10 mouse cellular contexts compared by ENCODE assay signal in genomic region chr2:134067910-134068335, GRCm38 (mm10).
A peak's percentile ranks its signal among the peaks of the same experiment; 100 is the strongest.
DNase-seq lines count a peak whose midpoint lies in the region; ATAC-seq lines count a peak whose summit lies in the region.
"Had no signal": no experiment of that assay in that cellular context is flagged by ENCODE, and none has a peak within 500 bp of the region (broad histone marks: within the 10 kb centered on the region; RNA-seq: fewer than 3 reads in every experiment).

No protein-coding gene starts in this region.

- no peaks in the 10 kb centered on the region for H3K36me3 ChIP-seq in neural tube, embryonic 11.5 days (ENCODE audit: control insufficient read depth, insufficient read depth, low read length)
- H3K36me3 ChIP-seq: heart, embryonic 15.5 days; lung, embryonic 15.5 days had no signal

- no peak overlapping the region for H3K4me2 ChIP-seq in neural tube, embryonic 11.5 days (ENCODE audit: low read depth)
- H3K4me2 ChIP-seq: heart, embryonic 15.5 days; lung, embryonic 15.5 days had no signal

- WGBS in neural tube, embryonic 11.5 days = 56% methylated on average over 8 of the region's 8 CpGs

- peak; percentile 2 for DNase-seq in adrenal gland, postnatal 10 days
- no peak for DNase-seq in adrenal gland, adult 18-20 months (ENCODE audit: low spot score in 2 of 2)
- DNase-seq in neural tube, embryonic 11.5 days (ENCODE audit: low spot score) = peak; percentile 15
- DNase-seq in neural tube, embryonic 10.5 days (ENCODE audit: extremely low spot score, low spot score) = no peak
- peak; percentile 0 for DNase-seq in lung, postnatal 36 days
- no peak for DNase-seq in urinary bladder, adult 2 months (ENCODE audit: low spot score)
- no peak for DNase-seq in thymus, postnatal 0 days (ENCODE audit: low spot score)
- DNase-seq in ovary, postnatal 14 days (ENCODE audit: low spot score) = no peak

- H3K27ac ChIP-seq in neural tube, embryonic 11.5 days (ENCODE audit: low read depth, low read length) = no peak overlapping the region
- H3K27ac ChIP-seq: heart, embryonic 15.5 days; lung, embryonic 15.5 days had no signal

- no peaks in the 10 kb centered on the region for H3K4me1 ChIP-seq in neural tube, embryonic 11.5 days (ENCODE audit: control insufficient read depth, insufficient read depth, low read length)
- H3K4me1 ChIP-seq: heart, embryonic 15.5 days; lung, embryonic 15.5 days had no signal

- H3K9me3 ChIP-seq in neural tube, embryonic 11.5 days (ENCODE audit: control insufficient read depth, low read length) = no peaks in the 10 kb centered on the region
- H3K9me3 ChIP-seq: heart, embryonic 15.5 days; lung, embryonic 15.5 days had no signal

- no peak overlapping the region for H3K9ac ChIP-seq in neural tube, embryonic 11.5 days (ENCODE audit: low read length)
- H3K9ac ChIP-seq: heart, embryonic 15.5 days; lung, embryonic 15.5 days had no signal

- ATAC-seq in neural tube, embryonic 11.5 days (ENCODE audit: insufficient read depth, low FRiP score, low TSS enrichment) = no peak

- no peak overlapping the region for H3K4me3 ChIP-seq in neural tube, embryonic 11.5 days (ENCODE audit: low read depth, low read length)
- H3K4me3 ChIP-seq: heart, embryonic 15.5 days; lung, embryonic 15.5 days had no signal

- H3K27me3 ChIP-seq in neural tube, embryonic 11.5 days (ENCODE audit: control insufficient read depth, insufficient read depth, low read length) = no peaks in the 10 kb centered on the region
- H3K27me3 ChIP-seq: heart, embryonic 15.5 days; lung, embryonic 15.5 days had no signal

Comparison
In these comparisons a context has a peak if more than half of its experiments do, and no peak if none do; other contexts are left out.
1. DNase-seq: peak in adrenal gland, postnatal 10 days (single experiment), neural tube, embryonic 11.5 days (single experiment) and lung, postnatal 36 days (single experiment); none in adrenal gland, adult 18-20 months (0 of 2), neural tube, embryonic 10.5 days (single experiment), urinary bladder, adult 2 months (single experiment), thymus, postnatal 0 days (single experiment) and ovary, postnatal 14 days (single experiment).